Mouse (Mus musculus) heart, embryonic 14.5 days (tissue): ENCODE data around the gene Rpl36. TPM values are rescaled to one million over a fixed set of nuclear protein-coding genes. Genes with fewer than 3 reads are reported as not detected.

Experiments used
- ATAC-seq: fragments of 200-750 bp; cut with Nextera tagmentation; 2 replicates; pipeline ENCODE4 v1.8.0; 2017; ENCODE audit warnings: low read depth, moderate TSS enrichment; ENCODE audit not compliant: insufficient number of reproducible peaks, insufficient read depth, low FRiP score
- H3K27ac ChIP-seq, 2 experiments: fragments of 200-500 bp in 1 of 2; fragments of 300-500 bp in 1 of 2; sonication (generic) in 1 of 2; replicated peaks in 1 of 2; 2 replicates each; pipeline ENCODE4 v1.5.1; 2012 to 2014; ENCODE audit warnings: low read depth in 2 of 2, low read length in 2 of 2, control low read depth in 1 of 2, mild to moderate bottlenecking in 1 of 2, mixed read lengths in 1 of 2; ENCODE audit not compliant: control insufficient read depth in 1 of 2, insufficient read depth in 1 of 2
- H3K27me3 ChIP-seq: fragments of 300-500 bp; sonication (generic); 2 replicates; pipeline ENCODE4 v1.6.1; 2014; ENCODE audit warnings: mild to moderate bottlenecking, low read length, control low read depth; ENCODE audit not compliant: control insufficient read depth, insufficient read depth
- H3K36me3 ChIP-seq: fragments of 300-500 bp; sonication (generic); 2 replicates; pipeline ENCODE4 v1.6.1; 2014; ENCODE audit warnings: mild to moderate bottlenecking, control low read depth, low read length, mixed read lengths; ENCODE audit not compliant: control insufficient read depth, insufficient read depth
- H3K4me1 ChIP-seq, 2 experiments: fragments of 200-500 bp in 1 of 2; fragments of 300-500 bp in 1 of 2; sonication (generic) in 1 of 2; 2 replicates each; pipeline ENCODE4 v1.6.1; 2012 to 2014; ENCODE audit warnings: low read length in 2 of 2, control low read depth in 1 of 2, mixed read lengths in 1 of 2; ENCODE audit not compliant: control insufficient read depth in 2 of 2, insufficient read depth in 2 of 2
- H3K4me2 ChIP-seq: fragments of 300-500 bp; sonication (generic); 2 replicates; pipeline ENCODE4 v1.6.1; 2014; ENCODE audit warnings: mild to moderate bottlenecking, low read length
- H3K4me3 ChIP-seq, 2 experiments: fragments of 200-500 bp in 1 of 2; fragments of 300-500 bp in 1 of 2; sonication (generic) in 1 of 2; 2 replicates each; pipeline ENCODE4 v1.5.1; 2012 to 2014; ENCODE audit warnings: low read length in 2 of 2, mild to moderate bottlenecking in 2 of 2, control low read depth in 1 of 2, low read depth in 1 of 2, moderate library complexity in 1 of 2; ENCODE audit not compliant: control insufficient read depth in 1 of 2, insufficient read depth in 1 of 2
- H3K9ac ChIP-seq: fragments of 300-500 bp; sonication (generic); 2 replicates; pipeline ENCODE4 v1.6.1; 2014; ENCODE audit warnings: mild to moderate bottlenecking, low read length
- H3K9me3 ChIP-seq: fragments of 300-500 bp; sonication (generic); 2 replicates; pipeline ENCODE4 v1.6.1; 2016; ENCODE audit warnings: low read length, control low read depth; ENCODE audit not compliant: control insufficient read depth
- WGBS: fragments of 180-500 bp; shearing (Covaris S2); extraction: QIAGEN DNeasy Blood & Tissue Kit; methylation state at CpG from one replicate; pipeline ENCODE4 v1.1.7; 2014; 5-methylcytosine and 5-hydroxymethylcytosine counted together
- polyA plus RNA-seq: library from polyadenylated mRNA; unstranded; fragments of >200 nt; fragmentation: Nextera tagmentation; extraction: Ambion mirVana; gene quantifications from 2 replicates; pipeline ENCODE4 v1.2.1, GENCODE M21; 2014

Gene Rpl36
- polyA plus RNA-seq, 1 experiment from 2014 or later: 1,751 TPM

GRCm38 (mm10) chr17:56583611-56584256 is 29.5 kb upstream of the Rpl36 start:
- peak overlapping the region; percentile 84 for H3K4me2 ChIP-seq
- H3K27ac ChIP-seq: peak overlapping the region; percentile 76 to 96
- peaks cover 69% of the 10 kb centered on the region for H3K36me3 ChIP-seq
- under 1% methylated on average over 32 of the region's 33 CpGs for WGBS
- peaks cover 11 to 39% of the 10 kb centered on the region in 2 experiments for H3K4me1 ChIP-seq
- peak overlapping the region; percentile 94 for H3K9ac ChIP-seq
- no peaks in the 10 kb centered on the region for H3K9me3 ChIP-seq
- no peaks in the 10 kb centered on the region for H3K27me3 ChIP-seq
- no peak for ATAC-seq
- peak overlapping the region; percentile 64 to 95 for H3K4me3 ChIP-seq

- Histone ChIP-seq H3K9me3 (no peaks in the 10 kb centered on the region), H3K4me2 (peak within 1 kb of the TSS; percentile 84), H3K27ac (peak within 1 kb of the TSS; percentile 83 to 96), H3K36me3 (peaks cover 69% of the 10 kb centered on the region), H3K27me3 (no peaks in the 10 kb centered on the region), H3K4me1 (peaks cover 11 to 39% of the 10 kb centered on the region in 2 experiments), H3K9ac (peak within 1 kb of the TSS; percentile 95), H3K4me3 (peak within 1 kb of the TSS; percentile 80 to 95)
- ATAC-seq: peak; percentile 93
- under 1% methylated on average over 98 of the region's 101 CpGs for WGBS
Measured at GRCm38 (mm10) chr17:56584257-56585130, 28.7 kb upstream of the Rpl36 start, which contains the start of the genes Safb2 and Safb. Gene Safb2 (minus strand): TSS chr17:56584585. Gene Safb (plus strand): TSS chr17:56584825.

- H3K4me1 ChIP-seq: peaks cover 11 to 39% of the 10 kb centered on the region in 2 experiments
- no peak for ATAC-seq
Measured at GRCm38 (mm10) chr17:56585171-56585821, 27.9 kb upstream of the Rpl36 start.

GRCm38 (mm10) chr17:56587773-56588172 is 25.4 kb upstream of the Rpl36 start:
- WGBS: 33% methylated on average over 1 of the region's 1 CpGs

More at GRCm38 (mm10) chr17:56585171-56585821, 27.9 kb upstream of the Rpl36 start:
- peak overlapping the region; percentile 80 to 95 for H3K4me3 ChIP-seq
- peak overlapping the region; percentile 83 to 94 for H3K27ac ChIP-seq
- under 1% methylated on average over 61 of the region's 61 CpGs for WGBS
- peak overlapping the region; percentile 81 for H3K4me2 ChIP-seq
- H3K27me3 ChIP-seq: no peaks in the 10 kb centered on the region
- H3K36me3 ChIP-seq: peaks cover 69% of the 10 kb centered on the region
- H3K9ac ChIP-seq: peak overlapping the region; percentile 95
- H3K9me3 ChIP-seq: no peaks in the 10 kb centered on the region

GRCm38 (mm10) chr17:56588921-56589320 is 24.3 kb upstream of the Rpl36 start:
- peaks cover 78% of the 10 kb centered on the region for H3K36me3 ChIP-seq
- H3K27me3 ChIP-seq: no peaks in the 10 kb centered on the region
- H3K4me2 ChIP-seq: no peak overlapping the region
- no peak overlapping the region for H3K27ac ChIP-seq
- H3K4me1 ChIP-seq: peaks cover 6 to 21% of the 10 kb centered on the region in 2 experiments
- WGBS: 94% methylated on average over 4 of the region's 4 CpGs
- no peak overlapping the region for H3K9ac ChIP-seq
- no peak overlapping the region for H3K4me3 ChIP-seq
- ATAC-seq: no peak
- no peaks in the 10 kb centered on the region for H3K9me3 ChIP-seq

More at GRCm38 (mm10) chr17:56587773-56588172, 25.4 kb upstream of the Rpl36 start:
- no peaks in the 10 kb centered on the region for H3K27me3 ChIP-seq
- peaks cover 69% of the 10 kb centered on the region for H3K36me3 ChIP-seq
- H3K27ac ChIP-seq: no peak overlapping the region
- peak overlapping the region; percentile 1; the same call in 1 of the 2 replicates for H3K9ac ChIP-seq
- H3K9me3 ChIP-seq: no peaks in the 10 kb centered on the region
- no peak overlapping the region for H3K4me2 ChIP-seq
- H3K4me3 ChIP-seq: no peak overlapping the region
- ATAC-seq: no peak
- H3K4me1 ChIP-seq: peaks cover 11 to 29% of the 10 kb centered on the region in 2 experiments

- Histone ChIP-seq H3K27ac (no peak overlapping the region), H3K27me3 (no peaks in the 10 kb centered on the region), H3K36me3 (peaks cover 99% of the 10 kb centered on the region), H3K4me1 (peaks cover 0 to 4% of the 10 kb centered on the region in 2 experiments; a peak in 1 of 4 replicates), H3K9me3 (no peaks in the 10 kb centered on the region), H3K4me3 (no peak overlapping the region), H3K9ac (no peak overlapping the region), H3K4me2 (no peak overlapping the region)
- no peak for ATAC-seq
Measured at GRCm38 (mm10) chr17:56592553-56592952, 20.7 kb upstream of the Rpl36 start.

GRCm38 (mm10) chr17:56593527-56594271 is 19.5 kb upstream of the Rpl36 start:
- H3K4me2 ChIP-seq: no peak overlapping the region
- WGBS: 81% methylated on average over 8 of the region's 8 CpGs
- H3K27me3 ChIP-seq: no peaks in the 10 kb centered on the region
- H3K36me3 ChIP-seq: peaks cover 95% of the 10 kb centered on the region
- no peak overlapping the region for H3K4me3 ChIP-seq
- no peak overlapping the region for H3K9ac ChIP-seq
- no peak overlapping the region for H3K27ac ChIP-seq
- H3K4me1 ChIP-seq: no peaks in the 10 kb centered on the region
- H3K9me3 ChIP-seq: no peaks in the 10 kb centered on the region
- ATAC-seq: no peak
